Mouse (Mus musculus) lung, postnatal 0 days (tissue): ENCODE data around the gene Gadd45a.

Experiments used
- CTCF ChIP-seq: IDR thresholded peaks from 2 replicates; pipeline ENCODE4 v1.5.1; 2016; ENCODE audit warnings: antibody characterized with exemption, mild to moderate bottlenecking
- EP300 ChIP-seq: IDR thresholded peaks from 2 replicates; pipeline ENCODE4 v1.6.1; 2016; ENCODE audit warnings: antibody characterized with exemption, mild to moderate bottlenecking, control low read depth

- no peak for TF ChIP-seq CTCF
- TF ChIP-seq EP300 = no peak
These were observed 6.4 kb downstream of the Gadd45a start for GRCm38 (mm10) chr6:67030846-67031245.
